Mouse (Mus musculus) intestine, postnatal 0 days (tissue): Measurements from ENCODE around the gene Sfrp2. TPM values are rescaled to one million over a fixed set of nuclear protein-coding genes. Genes with fewer than 3 reads are reported as not detected.
A peak's percentile ranks its signal among the peaks of the same experiment; 100 is the strongest.

ENCODE experiments used
- ATAC-seq: fragments of 200-750 bp; cut with Nextera tagmentation; 2 replicates; pipeline ENCODE4 v1.8.0; 2017; ENCODE audit warnings: mild to moderate bottlenecking, moderate TSS enrichment, moderate library complexity
- H3K27ac ChIP-seq: fragments of 300-500 bp; sonication (generic); 2 replicates; pipeline ENCODE4 v1.5.1; 2014; ENCODE audit warnings: mild to moderate bottlenecking, low read depth, low read length, moderate library complexity
- H3K27me3 ChIP-seq: fragments of 300-500 bp; sonication (generic); replicated peaks from 2 replicates; pipeline ENCODE4 v1.6.1; 2014; ENCODE audit warnings: low read length, mixed read lengths; ENCODE audit not compliant: control insufficient read depth, insufficient read depth
- H3K36me3 ChIP-seq: fragments of 300-500 bp; sonication (generic); 2 replicates; pipeline ENCODE4 v1.6.1; 2014; ENCODE audit warnings: mild to moderate bottlenecking, moderate library complexity; ENCODE audit not compliant: control insufficient read depth, insufficient read depth
- H3K4me1 ChIP-seq: fragments of 300-500 bp; sonication (generic); replicated peaks from 2 replicates; pipeline ENCODE4 v1.6.1; 2014; ENCODE audit warnings: antibody characterized with exemption, low read length, mixed read lengths; ENCODE audit not compliant: control insufficient read depth, insufficient read depth
- H3K4me2 ChIP-seq: fragments of 300-500 bp; sonication (generic); replicated peaks from 2 replicates; pipeline ENCODE4 v1.6.1; 2014; ENCODE audit warnings: low read depth, mild to moderate bottlenecking, moderate library complexity
- H3K4me3 ChIP-seq: fragments of 300-500 bp; sonication (generic); 2 replicates; pipeline ENCODE4 v1.5.1; 2014; ENCODE audit warnings: low read depth, low read length
- H3K9ac ChIP-seq: fragments of 300-500 bp; sonication (generic); 2 replicates; pipeline ENCODE4 v1.6.1; 2014; ENCODE audit warnings: mild to moderate bottlenecking, low read depth, low read length
- H3K9me3 ChIP-seq: fragments of 300-500 bp; sonication (generic); 2 replicates; pipeline ENCODE4 v1.6.1; 2016; ENCODE audit warnings: mixed run types; ENCODE audit not compliant: control insufficient read depth
- CTCF ChIP-seq: sonication (generic); IDR thresholded peaks from 2 replicates; pipeline ENCODE4 v1.5.1; 2016; ENCODE audit warnings: low read depth, mild to moderate bottlenecking, control low read depth, antibody characterized with exemption, moderate library complexity
- WGBS: fragments of 180-500 bp; shearing (Covaris S2); extraction: QIAGEN DNeasy Blood & Tissue Kit; methylation state at CpG from one replicate; pipeline ENCODE4 v1.1.7; 2014; 5-methylcytosine and 5-hydroxymethylcytosine counted together
- polyA plus RNA-seq: library from polyadenylated mRNA; unstranded; fragments of >200 nt; fragmentation: Nextera tagmentation; extraction: Ambion mirVana; gene quantifications from 2 replicates; pipeline ENCODE4 v1.2.1, GENCODE M21; 2015

Gene Sfrp2
- polyA plus RNA-seq, 1 experiment from 2014 or later = 20.7 TPM

GRCm38 (mm10) chr3:83769036-83769410 lies 2.9 kb downstream of the Sfrp2 start:
- WGBS = 45% methylated on average over 10 of the region's 10 CpGs
- Histone ChIP-seq H3K9ac (no peak overlapping the region), H3K4me2 (no peak overlapping the region), H3K36me3 (no peaks in the 10 kb centered on the region), H3K9me3 (no peaks in the 10 kb centered on the region), H3K4me3 (no peak overlapping the region), H3K4me1 (no peaks in the 10 kb centered on the region; the same call in 1 of the 2 replicates), H3K27ac (no peak overlapping the region), H3K27me3 (peaks cover 42% of the 10 kb centered on the region)
- ATAC-seq = no peak
- peak; percentile 28 for TF ChIP-seq CTCF

DNA sequence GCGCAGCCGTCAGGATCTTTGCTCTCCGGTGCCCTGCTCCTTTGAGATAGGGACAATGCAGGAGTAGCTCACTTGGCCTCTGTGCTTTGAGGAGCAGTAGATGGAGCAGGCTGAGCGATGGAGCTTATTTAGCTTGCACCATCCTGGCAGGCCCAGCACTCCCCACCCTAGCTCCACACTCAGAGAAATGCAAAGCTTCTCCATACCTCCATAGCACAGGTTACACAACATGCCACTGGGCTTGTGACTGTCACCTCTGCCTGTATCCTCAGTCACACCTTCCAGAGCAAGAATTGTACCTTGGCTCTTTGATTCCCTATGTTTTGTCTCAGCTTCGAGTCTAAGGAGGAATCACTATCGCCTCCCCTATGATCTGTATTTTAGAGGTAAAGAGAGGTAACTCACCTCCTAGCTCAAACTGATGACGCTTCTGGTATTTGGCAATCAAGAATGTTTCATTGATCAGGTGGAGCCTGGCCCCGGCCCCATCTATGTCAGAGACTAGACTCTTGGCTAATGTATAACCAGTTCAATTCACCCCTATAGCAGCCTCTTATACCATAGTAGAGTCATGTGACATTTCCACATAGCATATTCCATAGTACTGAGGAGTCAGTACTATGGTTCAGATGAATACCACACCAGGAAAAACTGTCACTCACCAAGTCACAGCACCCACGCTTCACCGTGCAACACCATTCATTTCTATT lies 5.2 kb downstream of the Sfrp2 start:
- 64% methylated on average over 10 of the region's 10 CpGs for WGBS
- peak overlapping the region; percentile 24; the same call in 1 of the 2 replicates for H3K27ac ChIP-seq
- no peak overlapping the region for H3K4me3 ChIP-seq
- H3K9ac ChIP-seq = no peak overlapping the region
- no peak overlapping the region for H3K4me2 ChIP-seq
- no peaks in the 10 kb centered on the region for H3K36me3 ChIP-seq
- no peaks in the 10 kb centered on the region for H3K9me3 ChIP-seq
- peak; percentile 84 for ATAC-seq
- no peaks in the 10 kb centered on the region for H3K4me1 ChIP-seq
- peaks cover 25% of the 10 kb centered on the region for H3K27me3 ChIP-seq
- TF ChIP-seq CTCF = no peak

DNA sequence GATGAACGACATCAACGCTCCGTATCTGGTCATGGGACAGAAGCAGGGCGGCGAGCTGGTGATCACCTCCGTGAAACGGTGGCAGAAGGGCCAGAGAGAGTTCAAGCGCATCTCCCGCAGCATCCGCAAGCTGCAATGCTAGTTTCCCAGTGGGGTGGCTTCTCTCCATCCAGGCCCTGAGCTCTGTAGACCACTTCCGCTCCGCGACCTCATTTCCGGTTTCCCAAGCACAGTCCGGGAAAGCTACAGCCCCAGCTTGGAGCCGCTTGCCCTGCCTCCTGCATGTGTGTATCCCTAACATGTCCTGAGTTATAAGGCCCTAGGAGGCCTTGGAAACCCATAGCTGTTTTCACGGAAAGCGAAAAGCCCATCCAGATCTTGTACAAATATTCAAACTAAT lies 7.2 kb downstream of the Sfrp2 start:
- ATAC-seq = no peak
- H3K9me3 ChIP-seq = no peaks in the 10 kb centered on the region
- H3K4me1 ChIP-seq = no peaks in the 10 kb centered on the region
- no peaks in the 10 kb centered on the region for H3K36me3 ChIP-seq
- no peak overlapping the region for H3K27ac ChIP-seq
- no peak overlapping the region for H3K4me3 ChIP-seq
- H3K9ac ChIP-seq = no peak overlapping the region
- no peak for TF ChIP-seq CTCF
- H3K4me2 ChIP-seq = no peak overlapping the region
- H3K27me3 ChIP-seq = peaks cover 7% of the 10 kb centered on the region; the same call in 1 of the 2 replicates
- 93% methylated on average over 18 of the region's 18 CpGs for WGBS

DNA sequence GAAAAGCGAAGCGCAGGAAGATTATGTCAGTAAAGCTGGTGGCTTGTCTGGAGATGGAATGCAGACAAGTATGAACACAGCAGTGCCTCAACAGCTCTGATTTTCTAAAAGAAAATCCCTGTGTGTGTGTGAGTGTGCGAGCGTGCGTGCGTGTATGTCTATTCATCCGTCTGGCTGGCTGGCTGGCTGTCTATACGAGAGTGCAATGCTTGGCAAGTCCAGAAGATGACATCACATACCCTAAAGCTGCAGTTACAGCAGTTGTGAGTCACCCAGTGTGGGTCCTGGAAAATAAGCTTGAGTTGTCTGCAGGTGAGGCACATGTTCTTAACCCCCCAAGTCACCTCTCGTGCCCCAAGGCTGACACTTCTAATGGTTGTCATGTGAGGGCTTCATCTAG lies 9.3 kb downstream of the Sfrp2 start:
- ATAC-seq = no peak
- 84% methylated on average over 9 of the region's 9 CpGs for whole genome bisulfite sequencing

DNA sequence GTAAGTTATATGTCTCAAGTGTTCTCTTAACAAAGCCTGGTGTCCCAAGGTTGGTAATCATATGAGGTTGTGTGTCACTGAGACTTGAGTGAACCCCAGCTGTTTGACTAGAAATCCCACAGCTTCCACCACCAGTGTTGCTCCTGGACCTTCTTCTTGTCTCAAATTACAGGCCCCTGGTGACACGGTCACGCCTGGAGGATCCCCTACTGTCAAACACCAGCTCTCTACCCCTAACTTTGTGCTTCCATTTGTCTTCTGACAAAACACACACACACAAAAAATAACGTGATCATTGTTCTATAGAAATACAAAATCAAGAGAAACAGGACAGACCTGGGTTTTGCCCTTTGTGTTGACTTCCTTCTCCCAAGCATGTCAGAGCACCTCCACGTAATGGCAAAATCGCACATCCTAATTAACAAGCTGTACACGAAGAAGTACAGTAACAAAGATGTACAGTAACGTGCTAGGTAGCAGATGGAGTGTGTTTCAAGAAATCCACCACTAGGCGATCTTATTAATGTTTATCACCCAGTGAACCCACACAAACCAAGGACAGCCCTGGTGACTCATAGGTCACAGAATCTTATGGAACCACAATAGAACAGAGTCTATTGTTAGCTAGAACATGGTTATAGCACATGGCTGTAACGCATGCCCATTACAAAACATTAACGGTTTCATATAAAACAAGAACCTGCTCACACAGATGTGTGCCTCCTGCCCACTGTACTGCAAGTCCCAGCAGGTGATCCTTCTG lies 15.5 kb downstream of the Sfrp2 start:
- no peak overlapping the region for H3K9ac ChIP-seq
- H3K4me3 ChIP-seq = no peak overlapping the region
- H3K36me3 ChIP-seq = no peaks in the 10 kb centered on the region
- WGBS = 85% methylated on average over 10 of the region's 10 CpGs
- H3K27ac ChIP-seq = no peak overlapping the region
- no peak for TF ChIP-seq CTCF
- H3K9me3 ChIP-seq = no peaks in the 10 kb centered on the region
- H3K27me3 ChIP-seq = no peaks in the 10 kb centered on the region
- H3K4me1 ChIP-seq = no peaks in the 10 kb centered on the region
- no peak for ATAC-seq
- no peak overlapping the region for H3K4me2 ChIP-seq

More for the DNA sequence above, 9.3 kb downstream of the Sfrp2 start:
- no peak for TF ChIP-seq CTCF
- Histone ChIP-seq H3K4me2 (no peak overlapping the region), H3K4me1 (no peaks in the 10 kb centered on the region), H3K9me3 (no peaks in the 10 kb centered on the region), H3K9ac (no peak overlapping the region), H3K36me3 (no peaks in the 10 kb centered on the region), H3K4me3 (no peak overlapping the region), H3K27me3 (no peaks in the 10 kb centered on the region), H3K27ac (no peak overlapping the region)

DNA sequence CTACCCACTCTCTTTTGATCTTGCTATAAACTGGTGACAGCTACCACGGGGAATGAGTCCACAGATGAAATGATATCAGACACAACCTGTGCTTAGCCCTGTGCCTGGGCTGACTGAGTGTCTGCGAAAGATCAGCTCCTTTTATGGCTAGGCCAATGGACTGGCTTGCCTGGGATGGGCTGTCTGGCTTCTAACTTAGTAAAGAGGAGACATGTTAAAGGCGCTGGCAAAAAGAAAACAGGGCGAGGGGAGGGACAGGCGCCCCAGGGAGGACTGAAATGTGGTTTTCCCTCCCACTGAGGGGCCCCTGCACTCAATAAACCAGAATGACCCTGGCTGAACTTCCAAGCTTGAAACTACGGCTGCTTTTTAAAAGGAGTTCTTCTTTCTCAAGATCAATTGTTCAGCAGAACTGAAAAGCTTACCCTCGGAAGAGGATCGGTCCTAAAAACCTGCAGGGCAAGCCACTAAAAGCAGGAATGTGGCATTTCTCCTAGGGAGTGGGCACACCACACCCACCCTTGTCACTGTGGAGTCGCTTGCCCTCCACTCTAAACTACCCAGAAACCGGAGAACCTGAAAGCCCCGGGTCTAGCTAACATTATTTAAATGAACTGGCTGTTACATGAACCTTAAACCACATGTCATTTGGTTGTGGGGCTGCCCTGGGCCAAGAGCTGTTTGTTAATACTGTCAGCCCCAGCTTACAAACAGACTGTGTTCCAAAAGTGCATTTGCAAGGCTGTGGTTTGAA lies 17.8 kb downstream of the Sfrp2 start:
- H3K27ac ChIP-seq = no peak overlapping the region
- WGBS = 15% methylated on average over 11 of the region's 11 CpGs
- no peaks in the 10 kb centered on the region for H3K36me3 ChIP-seq
- H3K9me3 ChIP-seq = no peaks in the 10 kb centered on the region
- H3K4me3 ChIP-seq = no peak overlapping the region
- no peaks in the 10 kb centered on the region for H3K27me3 ChIP-seq
- ATAC-seq = no peak
- TF ChIP-seq CTCF = no peak
- no peak overlapping the region; the same call in 1 of the 2 replicates for H3K4me2 ChIP-seq
- no peaks in the 10 kb centered on the region for H3K4me1 ChIP-seq
- no peak overlapping the region for H3K9ac ChIP-seq
